Mouse (Mus musculus) erythroblast, adult 5-6 weeks (primary cell): ENCODE results near the gene Acap2. TPM values are rescaled to one million over a fixed set of nuclear protein-coding genes. Genes with fewer than 3 reads are reported as not detected.
A peak's percentile ranks its signal among the peaks of the same experiment; 100 is the strongest.

Source experiments
- ATAC-seq: replicated peaks from 2 replicates; pipeline ENCODE4 v1.8.0; 2016; ENCODE audit warnings: moderate number of reproducible peaks, mild to moderate bottlenecking, moderate TSS enrichment, inconsistent platforms; ENCODE audit not compliant: poor library complexity, low FRiP score, severe bottlenecking
- total RNA-seq, 2 experiments: library from RNA; stranded (forward) in 1 of 2; stranded (reverse) in 1 of 2; fragments of 150-400 nt in 1 of 2; fragments of 200-764, 138-1000 nt in 1 of 2; gene quantifications; 2 replicates each; pipeline versions ENCODE4 v1.2.3 to v1.2.4; 2015 to 2017; ENCODE audit warnings: low replicate concordance in 2 of 2

The Acap2 gene
- total RNA-seq, 2 experiments from 2014 or later, result 6.9 to 23.1 TPM

DNA sequence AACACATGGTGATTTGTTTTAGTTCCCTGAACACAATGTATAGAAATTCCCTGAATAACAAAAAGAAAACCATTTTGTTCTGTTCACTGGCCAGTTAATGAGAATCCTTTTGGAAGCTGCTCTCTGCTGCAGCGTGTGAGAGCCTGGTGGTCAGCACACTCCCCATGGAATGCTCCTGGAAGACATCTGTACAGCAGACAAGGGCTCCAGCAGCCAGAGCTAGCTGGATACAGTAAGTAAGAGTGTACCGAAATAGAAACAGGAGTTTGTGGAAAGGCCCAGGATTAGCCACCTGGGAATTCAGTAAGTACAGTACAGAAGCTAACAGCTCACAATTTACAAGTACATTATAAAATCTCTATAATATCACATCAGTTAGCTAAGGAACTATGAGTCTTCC is 99.7 kb downstream of the Acap2 start:
- no peak for ATAC-seq

GRCm38 (mm10) chr16:31099906-31100305 is 101.1 kb downstream of the Acap2 start:
- ATAC-seq, result no peak

DNA sequence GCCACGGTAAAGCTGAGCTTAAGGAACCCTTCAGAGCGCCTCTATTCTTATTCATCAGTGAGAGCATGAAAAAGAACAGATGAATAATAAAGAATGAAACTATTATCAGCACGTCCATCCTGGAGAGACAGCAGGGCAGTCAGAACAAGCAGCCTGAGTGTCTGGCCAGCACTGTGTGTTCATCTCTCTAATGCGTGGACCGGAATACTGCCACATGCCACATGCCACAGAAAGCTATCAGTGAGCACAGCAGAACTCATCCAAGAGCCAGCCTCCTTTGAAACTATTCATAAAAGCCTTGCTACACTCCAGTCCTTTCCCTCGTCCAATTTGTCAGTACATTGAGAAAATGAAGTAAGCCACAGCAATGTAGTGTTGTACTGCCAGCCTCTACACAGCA is 107.0 kb downstream of the Acap2 start:
- no peak for ATAC-seq

- ATAC-seq, result no peak
These were observed 107.9 kb downstream of the Acap2 start for GRCm38 (mm10) chr16:31093186-31093585.

GRCm38 (mm10) chr16:31081891-31082290 is 119.2 kb downstream of the Acap2 start:
- ATAC-seq, result no peak

GRCm38 (mm10) chr16:31081125-31081664 is 119.8 kb downstream of the Acap2 start, which contains the start of gene Xxylt1:
Gene Xxylt1 (minus strand): TSS chr16:31081432.
- ATAC-seq, result peak; percentile 95

GRCm38 (mm10) chr16:31080573-31081051 is 120.4 kb downstream of the Acap2 start:
- no peak for ATAC-seq

GRCm38 (mm10) chr16:31077396-31077795 is 123.6 kb downstream of the Acap2 start:
- ATAC-seq, result no peak

DNA sequence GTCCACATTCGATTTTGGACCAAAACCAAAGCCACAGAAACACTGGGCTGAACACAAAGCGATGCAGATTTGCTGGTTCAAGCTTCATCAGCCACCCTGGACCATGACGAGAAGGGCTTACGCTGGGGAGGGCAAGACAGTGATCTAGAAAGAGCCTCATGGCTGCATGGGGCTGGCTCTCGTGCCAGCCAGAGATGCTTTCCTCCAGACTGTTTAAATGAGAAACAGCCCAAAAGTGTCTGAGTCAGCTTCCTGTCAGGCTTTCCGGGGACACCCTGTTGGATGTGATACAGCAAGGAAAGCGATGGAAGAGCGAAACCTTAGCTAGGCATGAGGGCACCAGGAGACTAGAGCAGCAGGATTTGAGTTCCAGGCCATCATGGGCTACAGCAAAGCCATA is 124.6 kb downstream of the Acap2 start:
- no peak for ATAC-seq

DNA sequence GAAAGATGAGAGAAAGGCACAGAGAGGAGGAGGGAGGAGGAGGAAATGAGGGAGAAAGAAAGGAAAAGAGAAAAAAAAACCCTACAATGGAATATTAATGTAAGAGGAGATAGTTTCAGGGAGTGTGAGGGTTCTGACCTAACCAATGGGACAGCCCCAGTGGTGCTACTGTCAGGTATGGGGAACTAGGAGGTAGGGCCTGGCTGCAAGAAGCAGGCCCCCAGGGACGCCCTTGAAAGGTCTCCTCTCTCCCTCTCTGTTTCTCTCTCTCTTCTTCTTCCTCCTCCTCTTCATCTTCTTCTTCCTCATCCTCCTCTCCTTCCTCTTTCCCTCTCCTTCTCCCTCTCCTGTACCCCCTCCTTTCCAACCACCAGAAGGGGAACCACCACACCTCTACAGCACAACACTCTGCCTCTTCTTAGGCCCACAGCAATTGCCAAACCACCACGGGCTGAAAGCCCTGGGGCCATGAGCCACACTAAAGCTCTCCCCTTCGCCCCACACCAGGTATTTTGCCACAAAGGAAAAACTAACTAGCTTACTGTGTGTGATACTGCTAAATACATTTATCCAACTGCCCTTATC is 126.6 kb downstream of the Acap2 start:
- ATAC-seq, result no peak

GRCm38 (mm10) chr16:31071731-31072130 is 129.3 kb downstream of the Acap2 start:
- ATAC-seq, result no peak; the same call in 1 of the 2 replicates

DNA sequence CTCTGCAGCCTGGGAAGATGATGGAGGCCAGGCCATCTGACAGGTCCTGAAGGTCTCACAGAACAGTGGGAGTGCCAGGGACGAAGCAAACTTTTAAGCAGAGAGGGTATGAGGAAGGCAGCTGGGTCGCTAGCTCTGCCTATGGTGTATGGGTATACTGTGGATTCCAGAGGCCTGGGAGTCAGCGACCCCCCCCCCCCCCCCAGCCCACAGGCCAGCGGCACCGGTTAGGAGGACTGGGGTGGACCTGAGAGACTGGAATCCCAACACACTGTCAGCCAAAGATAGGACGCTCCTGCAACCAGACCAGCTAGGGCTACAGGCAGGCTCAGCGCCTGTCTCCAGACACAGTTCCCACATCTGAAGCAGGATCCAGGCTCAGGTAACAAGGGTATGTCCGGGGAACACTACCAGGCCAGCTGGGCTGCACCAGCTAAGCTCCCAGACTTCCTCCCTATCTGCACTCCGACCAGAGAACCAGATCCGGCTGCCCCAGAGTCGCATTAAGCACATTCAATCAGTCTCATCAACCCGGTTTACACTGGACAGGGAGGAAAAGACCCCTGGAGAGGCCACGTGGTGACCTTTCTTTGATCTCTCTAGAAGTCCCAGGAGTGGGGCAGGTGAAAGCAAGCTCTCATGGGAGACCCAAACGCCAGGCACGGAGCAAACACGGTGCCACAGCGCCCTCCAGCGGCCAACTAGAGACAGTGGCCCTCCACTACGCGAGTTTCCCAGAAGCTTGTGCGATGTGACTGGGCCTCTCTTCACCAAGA is 130.5 kb downstream of the Acap2 start:
- ATAC-seq, result no peak

DNA sequence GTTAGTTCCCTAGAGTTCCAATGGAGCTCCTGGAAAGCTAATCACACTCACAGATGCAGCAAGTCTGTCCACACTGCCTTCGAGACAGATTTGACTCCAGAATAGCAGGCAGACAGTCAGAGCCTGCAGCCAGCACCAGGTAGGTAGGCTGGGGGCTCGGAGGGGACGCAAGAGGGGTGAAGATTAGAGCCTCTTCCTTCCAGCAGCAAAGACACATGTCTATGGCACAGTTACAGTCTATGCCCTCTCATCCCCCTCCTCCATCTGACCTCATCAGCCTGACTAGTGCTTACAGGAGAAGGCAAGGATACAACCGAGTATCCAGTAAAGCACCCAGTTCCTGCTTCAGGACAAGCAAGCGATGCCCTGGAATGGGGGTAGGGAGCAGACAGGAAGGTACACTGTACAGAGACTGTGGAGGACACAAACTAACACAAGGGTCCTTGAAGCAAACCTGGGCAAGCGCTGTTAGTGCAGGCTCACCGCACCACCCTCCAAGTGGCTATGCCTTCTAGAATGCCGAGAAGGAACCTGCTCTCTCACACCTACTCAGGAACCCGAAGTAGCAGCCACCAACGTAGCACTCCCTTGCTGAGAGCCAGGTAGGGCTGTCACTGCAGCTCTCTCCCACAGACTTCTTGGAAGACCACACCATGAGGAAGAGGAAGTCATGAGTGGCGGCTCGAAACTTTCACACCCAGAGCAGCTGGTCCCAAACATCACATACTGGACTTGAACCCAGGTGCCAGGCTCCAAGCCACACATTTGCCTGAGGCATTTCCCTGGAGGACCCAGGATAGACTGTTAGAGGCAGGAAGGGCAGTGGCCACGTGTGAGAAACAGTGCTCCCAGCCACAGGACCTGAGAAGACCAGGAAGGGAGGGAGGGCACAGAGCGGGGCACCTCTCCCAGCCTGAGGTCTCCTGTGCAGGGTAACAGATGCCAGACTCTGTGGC is 131.6 kb downstream of the Acap2 start:
- no peak for ATAC-seq

DNA sequence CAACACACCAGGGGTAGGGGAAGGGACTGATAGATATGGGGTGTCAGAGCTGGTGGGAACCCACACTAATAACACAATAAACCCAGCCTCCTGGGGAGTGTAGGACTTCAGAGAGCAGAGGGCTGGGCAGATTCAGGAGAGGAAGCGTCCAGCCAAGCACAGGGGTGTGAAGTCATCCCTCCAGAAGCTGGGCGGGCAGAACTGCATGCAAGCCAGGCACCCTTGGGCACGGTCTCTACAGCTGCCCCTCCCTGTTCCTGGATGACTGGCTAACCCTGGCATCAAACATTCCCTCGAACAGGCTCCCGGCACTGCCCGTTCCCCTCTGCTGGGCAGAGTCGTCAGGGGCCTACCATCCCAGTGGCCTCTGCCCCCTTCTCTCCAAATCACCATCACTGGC is 132.8 kb downstream of the Acap2 start:
- no peak for ATAC-seq

DNA sequence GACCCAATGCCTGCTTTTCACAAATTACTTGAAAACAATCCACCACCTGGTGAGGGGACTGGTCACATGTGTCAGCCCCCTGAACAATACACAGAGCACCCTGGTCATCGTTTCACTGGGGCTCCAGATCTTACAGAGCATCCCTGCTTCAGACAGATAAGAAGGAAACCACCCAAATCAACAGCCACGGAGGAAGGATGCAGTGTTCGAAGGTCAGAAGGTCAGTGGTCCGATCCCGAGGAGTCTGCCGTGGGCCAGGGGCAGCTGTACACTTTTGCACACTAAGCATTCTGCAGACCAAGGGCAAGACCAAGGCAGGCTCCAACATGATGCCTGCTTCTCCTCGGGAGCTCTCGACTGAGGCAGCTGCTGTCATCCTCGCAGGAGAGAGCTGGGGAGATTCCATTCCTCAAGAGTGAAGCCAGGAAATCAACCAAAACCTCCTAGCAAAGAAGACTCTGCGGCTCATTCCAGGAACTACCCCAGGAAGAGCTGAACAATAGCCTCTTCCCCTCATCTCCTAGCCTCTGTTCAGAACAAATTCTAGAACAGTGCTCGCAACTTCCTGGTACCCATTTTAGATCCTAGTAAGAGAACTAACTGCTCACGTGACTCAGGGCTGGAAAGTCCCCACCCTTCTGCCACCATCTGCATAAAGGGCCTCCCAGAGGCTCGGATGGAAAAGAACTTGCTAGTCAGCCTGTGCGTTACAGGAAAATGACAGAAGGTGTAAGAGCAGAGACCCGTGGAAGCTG is 134.5 kb downstream of the Acap2 start:
- no peak for ATAC-seq

- no peak for ATAC-seq
These were observed 136.3 kb downstream of the Acap2 start for GRCm38 (mm10) chr16:31064782-31065181.

- ATAC-seq, result no peak
These were observed 138.1 kb downstream of the Acap2 start for GRCm38 (mm10) chr16:31062918-31063317.

DNA sequence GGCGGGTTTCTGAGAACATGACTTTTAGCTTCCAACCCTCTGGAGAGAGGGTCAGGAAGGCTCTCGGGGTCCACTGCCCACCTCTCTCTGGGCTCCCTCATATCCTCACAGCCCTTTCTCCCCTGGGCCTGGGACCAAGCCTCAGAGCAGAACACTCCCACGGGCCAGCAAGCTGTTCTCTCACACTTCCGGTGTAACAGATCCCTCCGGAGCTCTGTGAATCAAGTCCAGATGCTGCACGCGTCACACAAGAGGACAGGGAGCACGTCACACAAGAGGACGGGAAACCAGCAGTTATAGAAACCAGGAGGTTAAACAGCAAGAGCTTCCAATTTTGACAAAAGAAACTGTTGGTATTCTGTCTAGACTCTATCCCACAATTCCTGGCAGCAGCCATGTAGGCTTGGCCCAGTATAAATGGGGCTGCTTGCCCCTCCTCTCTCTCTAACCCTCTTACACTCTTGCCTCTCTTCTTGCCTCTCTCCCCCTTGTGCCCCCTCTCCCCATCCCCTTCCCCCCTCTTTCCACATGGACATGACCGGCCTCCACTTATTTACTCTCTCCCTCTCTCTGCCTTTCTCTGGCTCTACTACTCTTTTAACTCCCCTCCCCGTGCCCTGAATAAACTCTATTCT is 139.7 kb downstream of the Acap2 start:
- no peak for ATAC-seq

GRCm38 (mm10) chr16:31060714-31061113 is 140.3 kb downstream of the Acap2 start:
- ATAC-seq, result no peak
